Mouse (Mus musculus): ENCODE results near the gene Tekt2.

Gene Tekt2

DNA sequence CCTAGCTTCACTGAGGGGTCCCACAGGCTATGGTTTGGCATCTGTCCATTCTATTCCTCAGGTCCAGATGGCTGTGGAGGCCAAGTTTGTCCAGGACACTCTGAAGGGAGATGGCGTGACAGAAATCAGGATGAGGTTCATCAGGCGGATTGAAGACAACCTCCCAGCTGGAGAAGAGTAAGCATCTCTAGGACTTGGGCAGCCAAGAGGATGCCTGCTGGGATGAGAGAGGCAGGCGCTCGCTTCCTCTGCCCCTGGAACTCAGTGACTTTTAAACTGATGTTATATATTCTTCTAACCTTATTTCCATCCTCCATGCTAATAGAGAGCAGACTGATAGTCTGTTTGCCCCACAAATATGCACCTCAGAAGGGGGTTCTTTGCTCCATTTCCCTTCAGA is 50.4 kb downstream of the Tekt2 start:
- no peak for DNase-seq (ENCODE audit: low read depth, low spot score)

DNA sequence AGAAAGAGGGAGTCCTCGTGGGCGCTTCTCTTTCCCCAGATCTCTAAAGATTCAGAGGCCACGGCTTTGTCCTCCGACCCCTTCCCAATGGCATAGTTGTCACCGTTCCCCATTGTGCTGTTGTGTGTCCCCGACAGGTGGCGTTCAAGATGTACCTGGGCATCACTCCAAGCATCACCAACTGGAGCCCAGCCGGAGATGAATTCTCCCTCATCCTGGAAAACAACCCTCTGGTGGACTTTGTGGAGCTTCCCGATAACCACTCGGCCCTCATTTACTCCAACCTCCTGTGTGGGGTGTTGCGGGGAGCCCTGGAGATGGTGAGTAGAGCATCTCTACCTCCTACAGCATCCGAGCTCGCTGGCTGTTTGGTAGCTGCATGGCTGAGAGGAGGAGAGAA is 51.7 kb downstream of the Tekt2 start:
- DNase-seq (ENCODE audit: low read depth, low spot score), result no peak
